Mouse (Mus musculus): ENCODE results near the gene Osbp2. TPM values are rescaled to one million over a fixed set of nuclear protein-coding genes. Genes with fewer than 3 reads are reported as not detected.
A peak's percentile ranks its signal among the peaks of the same experiment; 100 is the strongest.

The Osbp2 gene
- polyA plus RNA-seq, 1 experiment from 2014 or later: 8.8 TPM

DNA sequence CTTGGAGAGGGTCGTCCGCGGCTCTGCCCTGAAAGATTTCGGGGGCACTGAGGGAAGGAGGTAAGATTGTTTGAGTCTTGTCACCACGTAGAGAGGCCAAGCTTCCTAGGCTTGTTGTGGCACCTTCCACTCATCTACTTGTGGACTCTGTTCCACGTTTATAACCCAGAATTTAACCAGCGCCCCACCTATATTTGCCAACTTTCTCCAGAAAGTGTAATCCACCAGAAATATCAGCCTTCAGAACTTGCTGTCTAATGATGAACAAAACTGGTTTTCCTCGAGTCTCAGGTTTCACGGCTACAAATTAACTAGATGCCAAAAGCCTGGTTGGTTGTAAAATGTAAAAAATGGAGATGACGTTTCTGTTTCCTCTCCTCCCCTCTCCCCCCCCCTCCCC is 31.8 kb upstream of the Osbp2 start:
- 6% methylated on average over 10 of the region's 10 CpGs for WGBS
- no peak for ATAC-seq (ENCODE audit: low FRiP score)
- H3K4me1 ChIP-seq: peaks cover 9% of the 10 kb centered on the region; the same call in 1 of the 2 replicates

DNA sequence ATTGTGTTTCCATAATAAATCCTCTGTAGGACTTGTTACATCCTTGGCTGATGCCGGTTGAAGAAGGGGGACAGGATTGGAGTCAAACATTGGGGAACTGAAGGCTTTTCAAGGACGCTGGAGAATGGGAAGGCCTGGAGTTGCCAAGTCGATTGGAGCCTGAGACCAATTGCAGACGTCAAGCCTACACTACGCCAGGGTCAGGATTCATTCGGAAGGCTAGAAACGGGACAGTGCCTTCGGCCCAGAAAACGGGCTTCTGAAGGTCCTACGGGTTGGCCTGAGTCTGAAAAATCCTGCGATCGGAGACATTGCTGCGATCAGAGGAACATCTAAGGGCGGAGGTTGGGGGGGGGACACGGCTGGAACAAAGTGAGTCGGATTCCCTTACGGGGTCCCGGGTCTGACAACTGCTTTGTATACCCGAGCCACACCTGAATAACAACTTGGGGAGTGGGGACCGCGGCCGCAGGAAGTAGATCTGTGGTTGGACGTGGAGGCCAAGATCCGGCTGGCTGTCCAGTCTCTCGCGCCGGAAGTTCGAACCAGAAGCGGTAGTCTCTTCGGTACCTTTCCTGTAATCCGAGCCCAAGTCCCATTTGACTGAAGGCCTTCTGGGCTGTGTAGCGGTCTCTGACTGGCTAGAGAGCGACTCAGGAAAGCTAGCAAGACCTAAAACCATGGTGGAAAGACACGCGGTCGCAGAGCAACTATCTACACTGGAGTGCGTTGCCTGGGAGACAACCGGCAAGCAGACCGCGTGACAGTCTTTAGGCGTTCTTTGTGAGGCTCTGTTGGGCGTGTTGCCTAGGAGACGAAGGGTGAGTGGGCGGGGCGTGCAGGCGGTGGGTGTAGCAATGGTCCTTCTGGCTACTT is 30.9 kb upstream of the Osbp2 start, which contains the start of the genes 4921536K21Rik and Dusp18:
TSS of gene 4921536K21Rik (minus strand) at position 693 of the 876 bp plus-strand sequence.
TSS of gene Dusp18 (plus strand) at position 835 of the 876 bp plus-strand sequence.
- peak within 1 kb of the TSS; percentile 85 for H3K27ac ChIP-seq
- H3K4me3 ChIP-seq: peak within 1 kb of the TSS; percentile 45
- no peaks in the 10 kb centered on the region for H3K27me3 ChIP-seq
- WGBS: 2% methylated on average over 46 of the region's 46 CpGs
- H3K9ac ChIP-seq: peak within 1 kb of the TSS; percentile 67
- H3K4me2 ChIP-seq (replicated peaks): peak within 1 kb of the TSS; percentile 60
- peaks cover 28% of the 10 kb centered on the region for H3K36me3 ChIP-seq
- ATAC-seq (ENCODE audit: low FRiP score): peak; percentile 99
- peaks cover 9% of the 10 kb centered on the region; the same call in 1 of the 2 replicates for H3K4me1 ChIP-seq
- H3K9me3 ChIP-seq (replicated peaks): no peaks in the 10 kb centered on the region

More for the DNA sequence above, 31.8 kb upstream of the Osbp2 start:
- Histone ChIP-seq H3K27me3 (no peaks in the 10 kb centered on the region), H3K9me3 (replicated peaks) (no peaks in the 10 kb centered on the region), H3K27ac (peak overlapping the region; percentile 85), H3K36me3 (peaks cover 28% of the 10 kb centered on the region), H3K9ac (peak overlapping the region; percentile 67), H3K4me2 (replicated peaks) (peak overlapping the region; percentile 60), H3K4me3 (peak overlapping the region; percentile 45)

DNA sequence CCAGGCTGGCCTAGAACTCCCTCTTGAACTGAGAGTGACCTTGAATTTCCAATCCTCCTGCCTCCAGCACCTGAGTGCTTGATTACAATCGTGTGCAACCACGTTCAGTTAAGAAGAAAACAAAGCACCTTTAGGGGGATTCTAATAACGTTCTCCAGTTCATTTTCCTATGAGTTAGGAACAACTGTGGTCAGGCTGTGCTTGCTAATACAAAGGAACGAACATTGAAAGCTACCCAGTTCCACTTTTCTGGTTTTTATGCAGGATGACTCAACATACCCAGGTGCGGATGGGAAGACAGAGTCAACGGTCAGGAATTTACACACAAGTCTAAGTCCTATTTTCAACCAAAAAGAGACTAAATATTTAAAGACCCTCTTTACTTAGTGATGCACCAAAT is 30.3 kb upstream of the Osbp2 start:
- no peak overlapping the region for H3K27ac ChIP-seq
- peaks cover 9% of the 10 kb centered on the region; the same call in 1 of the 2 replicates for H3K4me1 ChIP-seq
- WGBS: 80% methylated on average over 6 of the region's 6 CpGs
- H3K36me3 ChIP-seq: peaks cover 22% of the 10 kb centered on the region
- H3K4me2 ChIP-seq (replicated peaks): peak overlapping the region; percentile 60; the same call in 1 of the 2 replicates
- H3K27me3 ChIP-seq: no peaks in the 10 kb centered on the region
- no peak overlapping the region for H3K9ac ChIP-seq
- no peak overlapping the region for H3K4me3 ChIP-seq
- no peaks in the 10 kb centered on the region for H3K9me3 ChIP-seq (replicated peaks)
- ATAC-seq (ENCODE audit: low FRiP score): no peak

DNA sequence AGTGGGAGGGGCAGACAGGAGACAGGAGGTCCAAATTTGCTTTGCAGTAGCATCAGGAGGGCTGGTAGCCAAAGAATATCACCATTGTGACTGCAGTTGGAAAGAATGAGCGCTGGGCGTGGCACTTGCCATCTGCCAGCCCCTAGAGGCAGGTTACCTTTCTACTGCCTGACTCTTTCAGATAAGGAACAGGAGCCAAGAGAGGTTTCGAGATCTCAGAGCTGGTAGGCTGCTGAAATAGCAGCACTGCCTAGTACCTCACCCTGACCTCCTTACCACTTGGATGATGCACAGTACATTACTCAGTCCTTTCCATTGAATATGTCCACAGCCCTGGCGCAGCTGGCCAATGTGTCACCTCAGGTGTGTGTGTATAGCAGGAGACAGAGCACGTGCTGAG is 23.6 kb upstream of the Osbp2 start:
- Histone ChIP-seq H3K4me2 (replicated peaks) (no peak overlapping the region), H3K9me3 (replicated peaks) (no peaks in the 10 kb centered on the region), H3K27me3 (no peaks in the 10 kb centered on the region), H3K4me3 (no peak overlapping the region), H3K9ac (no peak overlapping the region), H3K27ac (no peak overlapping the region), H3K4me1 (peaks cover 2% of the 10 kb centered on the region; the same call in 1 of the 2 replicates), H3K36me3 (no peaks in the 10 kb centered on the region)
- WGBS: 78% methylated on average over 5 of the region's 5 CpGs
- ATAC-seq (ENCODE audit: low FRiP score): no peak

DNA sequence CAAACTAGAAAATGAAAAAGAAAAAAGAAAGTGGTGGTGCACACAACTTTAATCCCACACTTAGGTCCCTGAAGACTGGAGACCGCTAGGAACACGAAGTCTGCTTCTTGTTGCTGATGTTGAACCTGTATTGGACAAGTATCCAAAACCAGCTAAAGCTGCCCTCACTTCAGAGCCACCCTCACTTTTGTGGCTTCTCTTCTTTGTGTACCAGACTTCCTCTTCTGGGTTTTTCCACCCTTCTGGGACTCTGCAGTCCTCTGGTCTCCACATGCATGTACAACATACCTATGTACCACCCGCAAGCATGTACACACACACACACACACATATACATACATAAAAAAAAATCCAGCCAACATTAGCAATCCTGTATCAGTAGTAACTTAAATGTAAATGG is 20.0 kb upstream of the Osbp2 start:
- H3K4me1 ChIP-seq: peaks cover 2% of the 10 kb centered on the region; the same call in 1 of the 2 replicates
- H3K27me3 ChIP-seq: 0 out of 2 replicates have a peak, but pooled peaks cover 3% of the 10 kb centered on the region
- no peaks in the 10 kb centered on the region for H3K9me3 ChIP-seq (replicated peaks)
- ATAC-seq (ENCODE audit: low FRiP score): no peak
- no peak overlapping the region for H3K4me2 ChIP-seq (replicated peaks)
- H3K36me3 ChIP-seq: no peaks in the 10 kb centered on the region
- WGBS: 84% methylated on average over 3 of the region's 3 CpGs
- no peak overlapping the region for H3K9ac ChIP-seq
- no peak overlapping the region for H3K27ac ChIP-seq
- H3K4me3 ChIP-seq: no peak overlapping the region

DNA sequence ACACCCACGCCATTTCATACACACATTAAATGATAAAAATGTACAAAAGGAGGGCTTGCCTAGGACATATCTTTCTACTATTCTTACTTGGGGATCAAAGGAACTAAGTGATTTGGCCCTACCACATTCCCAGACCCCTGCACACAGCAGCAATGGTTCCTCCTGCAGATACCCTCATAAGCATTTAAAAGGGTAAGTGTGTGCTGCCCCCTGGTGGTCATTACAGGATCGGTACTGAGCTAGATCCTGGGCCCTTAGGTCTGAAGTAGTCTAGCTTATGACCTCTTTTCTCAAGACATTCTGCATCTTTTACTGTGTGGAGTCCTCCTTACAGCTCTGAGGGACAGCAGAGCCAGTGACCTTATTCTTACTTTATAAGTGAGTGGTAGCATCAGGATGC is 16.1 kb upstream of the Osbp2 start:
- Histone ChIP-seq H3K4me1 (peaks cover 2% of the 10 kb centered on the region; the same call in 1 of the 2 replicates), H3K27me3 (0 out of 2 replicates have a peak, but pooled peaks cover 6% of the 10 kb centered on the region), H3K27ac (no peak overlapping the region), H3K36me3 (no peaks in the 10 kb centered on the region), H3K4me3 (no peak overlapping the region), H3K4me2 (replicated peaks) (no peak overlapping the region), H3K9ac (no peak overlapping the region), H3K9me3 (replicated peaks) (no peaks in the 10 kb centered on the region)
- no peak for ATAC-seq (ENCODE audit: low FRiP score)
- WGBS: 42% methylated on average over 2 of the region's 2 CpGs

DNA sequence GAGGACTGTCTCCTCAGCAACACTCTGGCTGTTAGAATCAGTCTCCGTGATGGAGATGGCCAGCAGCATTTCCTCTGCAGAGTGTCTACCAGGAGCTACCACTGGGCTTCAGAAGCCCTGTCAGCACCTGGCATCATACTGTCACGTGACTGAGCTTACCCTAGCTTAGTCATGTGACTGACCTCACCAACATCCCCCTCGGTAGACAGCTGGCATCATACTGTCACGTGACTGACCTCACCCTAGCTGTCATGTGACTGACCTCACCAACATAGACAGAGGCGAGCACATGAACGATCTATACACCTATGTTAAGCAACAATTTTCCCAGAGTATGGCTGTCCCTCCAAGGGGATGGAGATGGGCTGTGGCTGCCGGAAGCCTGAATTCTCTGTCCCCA is 15.0 kb upstream of the Osbp2 start:
- no peak overlapping the region for H3K4me2 ChIP-seq (replicated peaks)
- 0 out of 2 replicates have a peak, but pooled peaks cover 6% of the 10 kb centered on the region for H3K27me3 ChIP-seq
- no peaks in the 10 kb centered on the region for H3K4me1 ChIP-seq
- no peak overlapping the region for H3K9ac ChIP-seq
- no peak overlapping the region for H3K27ac ChIP-seq
- 76% methylated on average over 7 of the region's 7 CpGs for WGBS
- ATAC-seq (ENCODE audit: low FRiP score): no peak
- H3K9me3 ChIP-seq (replicated peaks): no peaks in the 10 kb centered on the region
- no peaks in the 10 kb centered on the region for H3K36me3 ChIP-seq
- H3K4me3 ChIP-seq: no peak overlapping the region

DNA sequence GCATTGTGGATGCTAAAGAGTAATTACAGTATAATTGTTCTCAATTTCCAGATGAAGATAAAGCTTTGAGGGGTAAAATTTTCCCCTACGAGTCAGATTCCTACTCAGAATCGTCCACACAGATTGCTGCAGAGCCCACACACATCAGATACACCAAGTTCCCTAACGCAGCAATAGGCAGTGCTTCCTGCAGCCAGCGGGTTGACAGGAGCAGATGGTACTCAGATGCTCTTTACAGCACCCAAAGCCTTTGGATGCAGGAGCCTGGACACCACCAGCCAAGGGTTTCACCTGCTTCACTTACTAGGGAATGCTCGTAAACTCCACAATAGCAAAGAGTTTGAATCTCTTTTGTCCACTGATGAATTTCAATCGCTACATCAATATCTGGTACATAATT is 12.7 kb upstream of the Osbp2 start:
- no peak for ATAC-seq (ENCODE audit: low FRiP score)
- Histone ChIP-seq H3K36me3 (no peaks in the 10 kb centered on the region), H3K27me3 (0 out of 2 replicates have a peak, but pooled peaks cover 5% of the 10 kb centered on the region), H3K4me2 (replicated peaks) (no peak overlapping the region), H3K4me3 (no peak overlapping the region), H3K4me1 (no peaks in the 10 kb centered on the region), H3K9ac (no peak overlapping the region), H3K27ac (no peak overlapping the region), H3K9me3 (replicated peaks) (no peaks in the 10 kb centered on the region)
- 81% methylated on average over 6 of the region's 6 CpGs for WGBS

DNA sequence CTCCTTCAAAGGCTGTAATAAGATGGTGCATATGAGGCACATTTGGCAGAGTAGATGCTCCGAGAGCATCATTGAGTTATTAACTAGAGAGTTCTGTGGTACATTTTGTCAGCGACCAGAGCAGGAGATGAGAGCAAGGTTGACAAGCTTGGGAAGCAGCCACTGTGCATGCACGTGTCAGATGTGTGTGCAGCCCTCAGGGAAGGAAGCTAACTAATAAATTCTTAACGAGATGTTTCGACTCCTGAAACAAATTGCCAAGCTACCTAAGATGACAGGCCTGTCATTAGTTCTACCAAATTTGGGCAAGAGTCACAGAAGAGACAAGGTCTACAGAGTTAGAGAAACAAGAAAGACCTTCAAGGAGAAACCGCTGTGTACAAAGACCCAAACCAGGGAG is 640 bp upstream of the Osbp2 start:
- Histone ChIP-seq H3K4me2 (replicated peaks) (peak overlapping the region; percentile 73), H3K4me3 (peak overlapping the region; percentile 44), H3K9ac (peak overlapping the region; percentile 57; the same call in 1 of the 2 replicates), H3K36me3 (no peaks in the 10 kb centered on the region), H3K27me3 (peaks cover 20% of the 10 kb centered on the region), H3K4me1 (peaks cover 6% of the 10 kb centered on the region), H3K27ac (no peak overlapping the region), H3K9me3 (replicated peaks) (no peaks in the 10 kb centered on the region)
- whole genome bisulfite sequencing: 41% methylated on average over 6 of the region's 6 CpGs
- ATAC-seq (ENCODE audit: low FRiP score): peak; percentile 12; the same call in 1 of the 2 replicates

DNA sequence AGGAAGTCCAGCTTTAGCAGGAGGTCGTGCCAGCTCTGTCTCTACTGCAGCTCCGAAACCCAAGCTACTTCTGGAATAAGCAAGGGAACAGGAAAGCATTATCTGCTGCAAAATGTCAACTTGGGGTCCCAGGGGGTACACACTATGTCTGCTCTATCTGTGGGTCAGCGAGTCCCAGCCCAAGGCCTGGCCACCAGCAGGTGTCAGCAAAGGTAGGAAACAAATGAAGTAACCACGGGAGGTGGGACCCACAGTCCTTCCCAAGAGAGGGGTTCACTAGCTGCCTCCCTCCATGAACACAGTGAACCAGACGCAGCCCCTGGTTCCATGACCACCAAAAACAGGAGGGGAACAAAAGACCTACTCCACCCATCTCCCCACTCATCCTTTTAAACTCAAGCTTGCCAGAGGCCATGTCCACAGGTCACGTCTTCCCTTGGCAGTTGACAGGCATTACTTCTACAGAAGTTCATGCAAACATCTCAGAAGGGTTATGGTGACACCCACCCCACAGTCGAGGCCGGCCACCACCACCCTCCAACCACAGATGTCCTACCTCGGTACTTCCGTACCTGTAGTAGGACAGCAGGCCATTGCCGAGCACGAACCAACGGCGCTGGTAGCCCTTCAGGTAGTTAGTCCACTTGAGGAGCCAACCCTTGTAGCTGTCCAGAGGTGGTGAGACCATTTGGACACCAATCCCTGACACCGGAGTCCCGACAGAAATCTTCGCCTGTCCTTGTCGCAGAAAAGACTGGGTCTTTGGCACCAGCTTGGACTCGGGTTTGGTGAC is 846 bp downstream of the Osbp2 start:
- WGBS: 73% methylated on average over 19 of the region's 19 CpGs
- H3K27me3 ChIP-seq: peaks cover 23% of the 10 kb centered on the region
- H3K9ac ChIP-seq: no peak overlapping the region

DNA sequence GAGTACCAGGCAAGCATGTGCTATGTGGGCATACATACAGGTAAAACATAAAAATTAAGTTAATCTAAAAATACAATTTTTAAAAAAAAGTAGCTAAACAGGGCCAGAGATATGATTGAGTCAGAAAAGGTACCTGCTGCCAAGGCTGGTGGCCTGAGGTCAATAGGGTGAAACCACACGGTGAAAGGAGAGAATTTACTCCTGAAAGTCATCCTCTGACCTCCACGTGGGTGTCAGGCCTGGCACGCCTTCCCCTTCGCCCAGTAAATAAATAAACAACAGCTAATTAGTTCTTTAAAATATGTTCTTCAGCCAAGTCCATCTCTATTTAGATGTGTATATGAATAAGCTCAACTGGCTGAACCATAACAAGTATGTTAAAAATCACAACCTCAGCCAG is 3.3 kb downstream of the Osbp2 start:
- ATAC-seq (ENCODE audit: low FRiP score): no peak
- Histone ChIP-seq H3K36me3 (no peaks in the 10 kb centered on the region), H3K27me3 (peaks cover 22% of the 10 kb centered on the region), H3K4me1 (peaks cover 6% of the 10 kb centered on the region), H3K4me3 (no peak overlapping the region), H3K9ac (no peak overlapping the region), H3K9me3 (replicated peaks) (no peaks in the 10 kb centered on the region), H3K27ac (no peak overlapping the region), H3K4me2 (replicated peaks) (no peak overlapping the region)
- WGBS: 83% methylated on average over 4 of the region's 4 CpGs

More for the DNA sequence above, 846 bp downstream of the Osbp2 start:
- Histone ChIP-seq H3K9me3 (replicated peaks) (no peaks in the 10 kb centered on the region), H3K36me3 (no peaks in the 10 kb centered on the region), H3K4me2 (replicated peaks) (peak overlapping the region; percentile 73), H3K4me1 (peaks cover 6% of the 10 kb centered on the region), H3K27ac (no peak overlapping the region), H3K4me3 (peak overlapping the region; percentile 44)
- peak; percentile 4; the same call in 1 of the 2 replicates for ATAC-seq (ENCODE audit: low FRiP score)

DNA sequence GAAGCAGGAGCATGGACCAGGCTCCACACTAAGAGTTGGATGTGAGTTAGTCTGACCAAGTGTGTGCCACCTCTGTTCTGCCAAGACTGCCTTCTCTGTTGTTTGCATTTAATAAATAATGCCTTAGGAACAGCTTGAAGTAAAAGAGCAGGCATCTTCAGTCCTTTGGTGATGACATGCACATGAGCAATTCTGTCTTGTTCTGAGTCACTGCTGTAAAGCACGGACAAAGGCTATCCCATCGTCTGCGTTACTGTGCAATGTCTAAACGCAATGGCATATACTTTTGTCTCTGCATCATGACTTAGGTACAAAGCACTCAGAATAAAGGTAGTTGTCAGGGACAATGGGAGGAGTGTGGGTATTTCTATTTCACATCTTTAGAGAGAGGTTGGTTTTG is 3.9 kb downstream of the Osbp2 start:
- Histone ChIP-seq H3K9me3 (replicated peaks) (no peaks in the 10 kb centered on the region), H3K4me3 (no peak overlapping the region), H3K9ac (no peak overlapping the region), H3K27me3 (peaks cover 21% of the 10 kb centered on the region), H3K27ac (no peak overlapping the region), H3K36me3 (no peaks in the 10 kb centered on the region), H3K4me2 (replicated peaks) (no peak overlapping the region), H3K4me1 (peaks cover 6% of the 10 kb centered on the region)
- WGBS: 92% methylated on average over 4 of the region's 4 CpGs
- ATAC-seq (ENCODE audit: low FRiP score): no peak
